Mouse (Mus musculus): ENCODE data around the gene Smim10l2a. TPM values are rescaled to one million over a fixed set of nuclear protein-coding genes. Genes with fewer than 3 reads are reported as not detected.
"Not testable (repeated sequence)": the region's sequence is repeated elsewhere in the genome, so short reads cannot be mapped to it uniquely, and the experiment has no call there.

Gene Smim10l2a
- total RNA-seq (2021): not detected
- long read RNA-seq, experiment 1, partial matches to known transcripts: 0 of 1 reads
- long read RNA-seq, experiment 1, other reads (novel, unspliced or antisense): 1 of 1 reads
- long read RNA-seq, experiment 2: 0 reads

- DNase-seq; intact Hi-C loops (cut with DNase I): not testable (repeated sequence)
These were observed at the start of gene Smim10l2a for GRCm38 (mm10) chrX:56374431-56375128. TSS of gene Smim10l2a (plus strand) at chrX:56374586.

GRCm38 (mm10) chrX:56332046-56332445 is 42.3 kb upstream of the Smim10l2a start:
- DNase-seq: no peak
- intact Hi-C loops (cut with DNase I): no loop called here

DNA sequence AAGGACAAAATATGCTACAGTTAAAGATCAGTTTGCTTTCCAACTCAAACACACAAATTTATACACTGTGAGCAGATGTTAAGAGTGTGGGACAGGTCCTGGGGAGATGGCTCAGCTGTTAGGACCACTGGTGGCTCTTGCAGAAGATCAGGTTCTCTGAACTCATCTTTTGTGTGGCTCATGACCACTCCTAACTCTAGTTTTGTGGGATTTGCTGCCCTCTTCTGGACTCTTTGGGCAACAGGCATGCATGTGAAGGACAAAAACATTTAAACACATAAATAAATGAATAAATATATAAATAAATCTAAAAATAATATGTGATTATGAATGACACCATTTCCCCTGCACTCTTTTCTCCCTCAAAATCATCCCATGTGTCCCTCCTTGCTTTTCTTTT is 34.1 kb upstream of the Smim10l2a start:
- intact Hi-C loops (cut with DNase I): loop anchor here (5.0 kb wide), 1 partner anchor 63 kb away; no protein-coding TSS in a partner anchor
- DNase-seq: no peak

DNA sequence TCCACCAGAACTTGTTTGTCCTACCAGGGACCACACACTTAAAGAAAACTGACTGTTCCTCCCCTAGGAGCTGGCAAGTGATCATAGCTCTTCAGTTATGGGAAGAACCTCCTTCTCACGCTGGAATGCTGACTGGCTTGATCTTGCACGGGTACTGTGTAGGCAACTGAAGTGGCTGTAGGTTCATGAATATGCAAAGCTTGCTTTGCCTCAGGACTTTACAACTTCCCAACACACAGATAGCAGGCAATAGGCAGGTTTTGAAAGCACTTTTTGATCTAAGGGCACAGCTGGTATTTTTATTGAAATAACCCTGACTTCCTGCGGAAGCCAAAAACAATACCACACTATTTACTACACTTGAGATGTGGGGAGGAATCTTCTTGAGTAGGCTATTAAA is 31.5 kb upstream of the Smim10l2a start:
- intact Hi-C loops (cut with DNase I): loop anchor here (1.0 to 5.0 kb wide), 2 partner anchors 10 to 66 kb away; no protein-coding TSS in a partner anchor
- no peak for DNase-seq

- intact Hi-C loops (cut with DNase I): no loop called here
These were observed 28.0 kb upstream of the Smim10l2a start, which contains the start of gene Zfp449 for GRCm38 (mm10) chrX:56346176-56346931. TSS of gene Zfp449 (plus strand) at chrX:56346400.

DNA sequence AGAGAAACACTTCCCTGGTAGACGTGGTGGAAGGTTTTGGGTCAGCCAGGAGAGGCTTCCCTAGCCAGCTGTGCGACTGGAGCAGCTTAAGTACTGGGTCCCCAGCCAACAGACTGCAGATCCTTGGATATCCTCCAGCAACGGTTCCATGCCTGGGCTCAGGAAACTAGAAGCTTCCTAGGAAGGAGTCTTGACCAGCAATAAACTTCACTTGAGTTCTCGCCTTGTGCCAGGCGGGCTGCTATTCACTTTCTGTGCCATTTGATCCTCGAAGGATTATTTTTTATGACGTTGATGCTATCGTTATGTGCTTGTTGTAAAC is 27.5 kb upstream of the Smim10l2a start:
- DNase-seq: peak; percentile 40 to 51
- intact Hi-C loops (cut with DNase I): no loop called here

More at GRCm38 (mm10) chrX:56346176-56346931, 28.0 kb upstream of the Smim10l2a start, which contains the start of gene Zfp449:
- DNase-seq: peak; percentile 62 to 77

DNA sequence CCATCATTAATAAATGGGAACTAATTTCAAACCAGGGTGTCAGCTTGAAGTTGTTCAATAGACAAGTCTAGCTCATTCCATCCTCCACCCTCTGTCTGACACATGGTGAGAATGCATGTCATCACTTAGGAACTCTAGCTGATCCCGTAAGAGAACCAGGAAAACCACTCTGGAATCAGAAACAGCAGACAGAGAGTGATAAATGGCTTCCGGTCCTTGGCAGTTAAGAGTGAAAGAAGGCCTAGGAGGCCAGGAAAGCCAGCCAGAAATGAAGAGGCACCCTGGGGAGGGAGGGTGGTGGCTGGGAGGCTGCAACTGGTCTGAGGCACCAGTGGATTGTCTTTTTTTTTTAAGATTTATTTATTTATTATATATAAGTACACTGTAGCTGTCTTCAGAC is 6.5 kb downstream of the Smim10l2a start:
- intact Hi-C loops (cut with DNase I): no loop called here
- no peak for DNase-seq

GRCm38 (mm10) chrX:56384142-56384541 is 9.8 kb downstream of the Smim10l2a start:
- intact Hi-C loops (cut with DNase I): no loop called here

DNA sequence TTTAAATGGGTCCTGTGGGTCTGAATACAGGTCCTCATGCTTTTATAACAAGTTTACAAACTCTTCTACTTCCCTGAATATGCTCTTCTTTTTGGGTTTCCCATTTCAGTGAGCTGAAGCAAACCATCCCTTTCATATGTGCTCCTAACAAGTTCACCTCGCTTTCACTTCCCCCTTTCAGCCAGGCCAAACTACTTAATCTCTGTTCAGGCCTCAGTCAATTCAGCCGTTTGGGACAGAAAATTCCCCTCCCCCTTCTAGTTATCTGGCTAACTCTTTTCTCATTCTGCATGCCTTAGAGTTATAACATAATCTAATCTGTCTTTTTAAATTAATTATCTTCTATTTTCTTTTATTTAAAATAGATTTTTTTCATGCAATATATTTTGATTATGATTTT is 30.3 kb downstream of the Smim10l2a start:
- intact Hi-C loops (cut with DNase I): no loop called here

More at GRCm38 (mm10) chrX:56384142-56384541, 9.8 kb downstream of the Smim10l2a start:
- DNase-seq: no peak

DNA sequence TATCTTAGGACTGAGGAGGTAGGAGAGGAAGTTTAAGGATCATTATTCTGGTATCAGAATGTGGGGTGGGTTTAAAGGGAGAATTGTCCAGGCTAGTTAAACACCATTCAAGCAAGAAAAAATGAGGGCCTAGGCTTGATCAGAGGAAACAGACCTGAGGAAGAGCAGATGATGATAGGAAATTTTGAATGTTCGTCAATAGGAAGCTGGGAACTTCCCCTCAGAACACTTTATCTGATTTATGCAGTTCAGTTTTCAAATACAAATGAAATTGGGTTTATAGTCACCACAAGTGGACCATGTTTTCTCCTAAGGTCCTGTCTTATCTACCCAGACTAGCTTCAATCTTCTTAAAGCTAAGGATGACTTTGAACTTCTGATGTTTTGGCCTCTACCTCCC is 31.1 kb downstream of the Smim10l2a start:
- no peak for DNase-seq
- intact Hi-C loops (cut with DNase I): no loop called here

More for the DNA sequence above, 30.3 kb downstream of the Smim10l2a start:
- DNase-seq: no peak

- intact Hi-C loops (cut with DNase I): no loop called here
- no peak for DNase-seq
These were observed 31.7 kb downstream of the Smim10l2a start for GRCm38 (mm10) chrX:56406128-56406527.

DNA sequence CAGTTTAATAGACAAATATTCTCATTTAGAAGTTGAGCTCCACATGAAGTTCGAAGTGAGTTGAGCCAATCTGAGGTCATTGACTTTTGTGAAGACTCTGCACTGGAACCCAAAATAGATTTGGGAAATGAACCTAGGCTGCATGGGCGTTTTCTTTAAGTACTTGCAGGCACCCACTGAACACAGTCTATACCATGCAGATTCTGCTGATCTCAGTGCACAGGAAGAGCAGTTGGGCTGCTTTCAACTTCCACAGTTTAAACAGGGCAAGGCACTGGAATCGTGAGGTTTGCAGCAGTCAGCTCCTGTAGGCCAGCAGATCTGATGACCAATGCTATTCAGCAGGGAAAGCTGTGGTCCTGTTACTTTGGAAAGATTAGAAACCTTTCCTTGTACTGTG is 41.9 kb downstream of the Smim10l2a start:
- intact Hi-C loops (cut with DNase I): no loop called here
- DNase-seq: no peak

DNA sequence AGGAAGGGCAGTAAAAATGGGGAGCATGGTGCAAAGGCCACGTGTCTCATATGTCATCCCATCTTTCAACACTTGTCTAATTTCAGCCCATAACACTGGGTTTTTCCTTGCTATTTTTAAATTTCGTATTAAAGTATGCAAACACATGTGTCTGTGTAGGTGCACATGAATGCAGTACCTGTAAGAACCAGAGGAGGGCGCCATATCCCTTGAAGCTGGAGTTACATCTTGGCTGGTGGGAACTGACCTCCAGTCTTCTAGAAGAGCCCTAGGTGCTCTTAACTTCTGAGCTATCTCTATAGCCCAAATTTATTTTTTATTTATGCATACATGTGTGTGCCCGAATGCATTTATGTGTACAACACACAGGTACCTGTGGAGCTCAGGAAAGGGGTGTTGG is 43.2 kb downstream of the Smim10l2a start:
- intact Hi-C loops (cut with DNase I): no loop called here
- no peak for DNase-seq

Other genes with a start within 250 kb of the Smim10l2a start
- not detected for gene 3830403N18Rik, start 238.0 kb upstream of the Smim10l2a start, total RNA-seq (2021)
- not detected for gene Gm773, start 161.7 kb upstream of the Smim10l2a start, total RNA-seq (2021)
- 1 to 10 TPM; 2.2 to 2.3 TPM for gene Zfp449, start 28.2 kb upstream of the Smim10l2a start, total RNA-seq (2021)
- not detected for gene Gm2174, start 73.4 kb downstream of the Smim10l2a start, total RNA-seq (2021)
- gene Ints6l, start 80.3 kb downstream of the Smim10l2a start, total RNA-seq (2021): 1 to 10 TPM; 5.0 to 6.1 TPM
- not detected for gene Gm10477, start 150.2 kb downstream of the Smim10l2a start, total RNA-seq (2021)
- not detected for gene Gm648, start 175.0 kb downstream of the Smim10l2a start, total RNA-seq (2021)
- 10 to 100 TPM; 22.9 to 24.5 TPM for gene Mmgt1, start 223.5 kb downstream of the Smim10l2a start, total RNA-seq (2021)
- gene Slc9a6, start 235.2 kb downstream of the Smim10l2a start, total RNA-seq (2021): 10 to 100 TPM; 21.2 to 26.6 TPM